Mouse (Mus musculus) liver, adult (tissue): ENCODE results near the gene Col25a1.

Experiments
- GATA4 ChIP-seq: IDR thresholded peaks from 2 replicates; pipeline ENCODE4 v1.6.1; 2014; ENCODE audit warnings: mild to moderate bottlenecking, low read length; ENCODE audit not compliant: insufficient replicate concordance

The Col25a1 gene

GRCm38 (mm10) chr3:130556263-130556662 lies 425.0 kb downstream of the Col25a1 start:
- no peak for TF ChIP-seq GATA4

DNA sequence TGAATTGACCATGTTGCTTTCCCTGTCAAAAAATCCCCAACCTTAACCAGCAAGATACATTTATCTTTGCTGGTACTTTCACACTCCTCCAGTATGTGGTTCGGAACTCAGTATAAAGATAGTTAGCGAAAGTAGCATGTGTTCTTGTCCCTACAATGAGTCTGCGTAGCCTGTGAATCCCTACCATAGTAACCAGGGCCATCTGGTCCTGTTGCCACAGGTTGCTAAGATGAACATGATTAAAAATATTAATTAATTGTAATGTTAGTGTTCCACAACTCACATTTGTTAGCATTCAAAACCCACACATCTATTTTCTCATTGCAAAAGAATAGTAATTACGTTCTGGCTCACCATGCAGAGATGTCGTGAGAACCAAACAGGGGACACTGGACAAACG lies 434.3 kb downstream of the Col25a1 start:
- no peak for TF ChIP-seq GATA4

DNA sequence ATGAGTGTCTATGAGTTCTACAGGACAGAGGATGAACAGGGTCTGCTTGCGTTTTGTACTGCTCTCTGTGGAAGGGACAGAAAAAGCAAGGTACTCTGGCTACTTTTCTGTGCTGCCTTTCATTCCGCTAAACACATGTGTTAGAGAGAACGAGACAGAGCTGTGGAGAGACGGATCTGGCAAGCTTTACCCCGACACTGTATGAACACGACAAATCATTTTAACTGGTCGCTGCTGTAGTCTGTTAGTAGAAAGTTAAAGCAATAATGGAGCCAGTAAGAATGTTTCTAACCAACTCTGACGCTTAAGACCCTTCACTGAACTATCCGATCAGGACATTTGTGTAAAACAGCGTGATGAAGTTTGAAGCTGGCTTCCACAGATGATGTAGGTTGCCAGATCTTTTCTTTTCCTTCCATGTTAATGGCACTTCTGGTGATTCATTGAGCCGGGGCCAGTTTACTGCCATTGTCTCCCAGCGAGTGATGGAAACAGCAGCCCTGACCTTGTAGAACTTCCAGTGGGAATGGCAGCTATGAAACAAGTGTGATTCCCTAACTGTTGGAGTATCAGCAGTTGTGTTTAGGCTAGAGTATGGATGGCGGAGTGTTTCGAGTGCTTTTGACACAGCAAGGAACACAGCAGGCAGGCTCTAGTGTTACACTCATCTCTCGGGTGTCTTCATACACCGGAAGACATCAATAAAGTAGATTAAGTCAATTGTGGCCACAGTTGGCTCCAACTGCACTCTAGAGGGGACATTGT lies 437.2 kb downstream of the Col25a1 start:
- TF ChIP-seq GATA4, result no peak

DNA sequence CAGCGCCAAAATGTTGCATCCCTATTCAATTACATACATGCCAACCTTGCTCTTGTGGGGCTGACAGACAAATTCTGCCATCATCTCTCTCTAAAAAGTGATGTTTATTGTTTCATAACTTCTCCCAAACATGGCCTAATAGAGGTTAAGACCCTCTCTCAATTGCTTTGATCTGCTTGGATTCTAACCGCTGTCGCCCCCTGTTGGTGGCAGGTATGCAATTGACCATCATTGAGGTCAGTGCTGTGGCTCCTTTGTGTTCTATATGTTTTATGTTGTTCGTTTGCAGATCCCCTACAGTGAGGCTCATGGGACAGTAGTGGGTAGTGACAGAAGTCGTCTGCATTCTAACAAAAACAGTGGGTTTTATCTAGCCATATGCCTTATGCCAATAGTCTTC lies 441.9 kb downstream of the Col25a1 start:
- no peak for TF ChIP-seq GATA4

DNA sequence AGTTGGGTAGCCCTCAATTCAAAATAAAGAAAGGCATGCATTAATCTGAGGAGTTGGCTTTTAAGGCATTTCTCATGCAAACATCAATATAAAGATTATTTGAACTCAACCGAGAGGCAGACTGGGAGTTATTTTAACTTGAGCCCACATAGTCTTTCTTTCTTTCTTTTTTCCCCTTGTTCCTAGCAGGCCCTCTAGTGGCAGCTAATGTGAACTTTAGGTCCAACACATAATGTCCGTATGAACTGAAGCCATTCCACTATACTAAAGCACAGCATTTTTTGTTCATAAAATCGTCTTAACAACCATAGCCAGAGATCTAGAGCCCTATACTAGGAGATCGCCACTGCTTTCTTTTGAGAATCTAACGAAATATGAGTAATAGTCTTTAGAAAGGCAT lies 443.4 kb downstream of the Col25a1 start:
- TF ChIP-seq GATA4, result no peak

GRCm38 (mm10) chr3:130576683-130577082 lies 445.4 kb downstream of the Col25a1 start:
- no peak for TF ChIP-seq GATA4

DNA sequence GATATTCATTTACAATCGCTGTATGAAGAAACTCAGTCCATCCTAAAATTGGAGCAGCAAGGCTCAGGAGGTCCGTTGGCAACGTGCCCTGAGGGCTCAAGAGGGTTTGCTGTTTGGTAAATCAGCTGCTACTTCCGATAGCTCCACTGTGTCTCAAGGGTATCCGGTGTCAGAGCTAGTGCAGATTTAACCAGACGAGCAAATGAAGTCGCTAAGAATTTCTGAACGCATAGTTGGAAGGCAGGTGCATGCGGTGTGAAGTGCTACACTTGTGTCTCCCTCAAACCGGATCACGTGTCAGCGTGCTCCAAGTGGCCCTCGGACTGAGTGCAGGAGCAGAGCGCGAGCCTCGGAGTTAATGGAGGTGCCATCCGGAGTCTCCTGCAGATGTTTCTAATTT lies 448.2 kb downstream of the Col25a1 start:
- no peak for TF ChIP-seq GATA4

DNA sequence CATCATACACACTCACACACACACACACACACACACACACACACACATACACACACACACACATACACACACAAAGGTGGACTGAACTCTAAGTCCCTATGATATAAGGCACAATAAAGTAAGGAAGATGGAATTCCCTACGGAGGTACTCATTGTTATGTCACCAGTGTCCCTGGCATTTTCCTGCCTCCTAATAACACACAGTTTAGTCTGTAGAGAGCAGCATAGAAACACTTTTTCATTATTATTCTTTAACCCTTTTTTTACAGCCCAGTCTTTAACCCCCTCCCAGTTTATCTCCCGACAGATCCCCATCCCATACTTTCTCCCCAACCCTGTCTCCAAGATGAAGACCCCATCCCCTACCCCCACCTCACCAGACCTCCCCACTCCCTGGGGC lies 450.3 kb downstream of the Col25a1 start:
- no peak for TF ChIP-seq GATA4

GRCm38 (mm10) chr3:130582903-130583664 lies 451.8 kb downstream of the Col25a1 start:
- TF ChIP-seq GATA4, result no peak

DNA sequence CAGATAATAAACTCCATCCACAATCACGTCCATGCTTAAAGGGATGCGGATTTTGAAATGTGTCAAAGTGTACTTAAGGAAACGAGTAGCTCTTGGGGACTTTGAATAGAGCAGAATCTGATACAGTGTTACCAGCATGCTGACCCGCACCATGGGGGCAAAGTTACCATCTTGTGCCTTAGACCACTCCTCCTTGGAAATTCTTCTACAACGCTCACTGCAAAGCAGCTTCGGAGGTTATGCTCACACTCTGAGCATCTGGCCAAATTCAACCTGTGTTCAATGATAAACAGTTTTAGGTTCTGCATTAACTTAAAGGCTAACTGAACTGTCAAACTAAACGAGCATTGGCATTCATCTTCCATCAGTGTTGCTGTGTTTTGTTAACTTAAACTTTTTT lies 452.7 kb downstream of the Col25a1 start:
- TF ChIP-seq GATA4, result no peak

- TF ChIP-seq GATA4, result no peak
Measured at GRCm38 (mm10) chr3:130595050-130595449, 463.7 kb downstream of the Col25a1 start.

- no peak for TF ChIP-seq GATA4
Measured at GRCm38 (mm10) chr3:130601491-130601890, 470.2 kb downstream of the Col25a1 start.

DNA sequence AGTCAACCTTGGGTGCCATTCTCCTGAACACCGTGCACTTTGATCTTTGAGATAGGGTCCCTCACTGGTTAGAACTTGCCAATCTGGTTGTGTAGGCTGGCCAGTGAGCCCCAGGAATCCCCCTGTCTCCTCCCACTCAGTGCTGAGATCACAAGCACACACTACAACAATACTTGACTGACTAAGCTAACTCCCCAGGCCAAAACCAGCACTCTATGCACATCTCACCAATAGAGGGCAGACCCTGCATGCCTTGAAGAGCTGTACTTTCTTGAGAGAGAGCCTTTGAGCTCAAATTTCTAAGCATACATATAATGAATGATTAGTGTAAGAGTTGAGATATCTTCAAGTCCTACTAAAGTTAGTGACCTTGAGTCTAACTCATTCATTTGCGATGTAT lies 476.6 kb downstream of the Col25a1 start:
- no peak for TF ChIP-seq GATA4

- TF ChIP-seq GATA4, result no peak
Measured at GRCm38 (mm10) chr3:130614444-130614843, 483.1 kb downstream of the Col25a1 start.

DNA sequence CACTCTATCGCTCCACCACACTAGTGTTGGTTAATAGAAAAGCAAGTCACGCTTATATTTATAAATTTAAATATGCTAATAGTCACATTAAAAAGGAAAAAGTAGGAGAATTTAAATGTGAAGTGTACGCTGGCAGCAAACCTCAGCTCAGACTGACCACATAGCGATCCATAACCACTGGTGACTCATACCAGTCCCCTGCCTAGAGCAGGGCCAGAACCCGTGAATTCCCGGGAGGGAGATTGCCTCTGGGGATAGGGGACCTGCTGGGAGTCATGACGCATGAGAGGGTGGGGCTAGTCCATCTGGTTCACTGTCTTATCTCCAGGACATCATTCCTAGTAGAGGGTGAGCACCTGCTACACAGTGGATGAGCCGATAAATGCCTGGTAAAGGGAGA lies 484.3 kb downstream of the Col25a1 start:
- TF ChIP-seq GATA4, result no peak

GRCm38 (mm10) chr3:130617439-130617898 lies 486.2 kb downstream of the Col25a1 start, which contains the start of gene Etnppl:
Gene Etnppl (plus strand): TSS chr3:130617448.
- no peak for TF ChIP-seq GATA4
